Mouse (Mus musculus): ENCODE results near the gene Srp9. TPM values are rescaled to one million over a fixed set of nuclear protein-coding genes. Genes with fewer than 3 reads are reported as not detected.

The Srp9 gene
- polyA plus RNA-seq, 1 experiment from 2014 or later = 122 TPM

GRCm38 (mm10) chr1:182090298-182090677, 34.2 kb upstream of the Srp9 start:
- peak overlapping the region; percentile 22; the same call in 1 of the 2 replicates for H3K9ac ChIP-seq (ENCODE audit: low read depth, low read length)
- ATAC-seq (replicated peaks; ENCODE audit: insufficient number of reproducible peaks, low FRiP score, low TSS enrichment) = 0 out of 2 replicates have a peak, but pooled peaks have one; percentile 7
- H3K4me2 ChIP-seq = 0 out of 2 replicates have a peak overlapping the region, but pooled peaks have one; percentile 11

GRCm38 (mm10) chr1:182091261-182091660, 33.3 kb upstream of the Srp9 start:
- no peaks in the 10 kb centered on the region for H3K27me3 ChIP-seq (ENCODE audit: control insufficient read depth, insufficient read depth, low read length)
- peaks cover 65% of the 10 kb centered on the region for H3K4me1 ChIP-seq (ENCODE audit: control insufficient read depth, insufficient read depth, low read length)
- H3K36me3 ChIP-seq (ENCODE audit: control insufficient read depth, insufficient read depth, low read length) = no peaks in the 10 kb centered on the region
- no peak overlapping the region for H3K9ac ChIP-seq (ENCODE audit: low read depth, low read length)
- no peaks in the 10 kb centered on the region for H3K9me3 ChIP-seq (replicated peaks; ENCODE audit: control insufficient read depth, low read length)
- H3K4me2 ChIP-seq = no peak overlapping the region
- ATAC-seq (replicated peaks; ENCODE audit: insufficient number of reproducible peaks, low FRiP score, low TSS enrichment) = no peak
- 50% methylated on average over 7 of the region's 7 CpGs for WGBS (ENCODE audit: insufficient replicate concordance)
- no peak overlapping the region for H3K27ac ChIP-seq (ENCODE audit: low read depth, low read length)
- H3K4me3 ChIP-seq (ENCODE audit: low read depth, low read length) = no peak overlapping the region

More at GRCm38 (mm10) chr1:182090298-182090677, 34.2 kb upstream of the Srp9 start:
- Histone ChIP-seq H3K27me3 (ENCODE audit: control insufficient read depth, insufficient read depth, low read length) (no peaks in the 10 kb centered on the region), H3K27ac (ENCODE audit: low read depth, low read length) (peak overlapping the region; percentile 79), H3K4me3 (ENCODE audit: low read depth, low read length) (no peak overlapping the region), H3K4me1 (ENCODE audit: control insufficient read depth, insufficient read depth, low read length) (peaks cover 66% of the 10 kb centered on the region), H3K9me3 (replicated peaks; ENCODE audit: control insufficient read depth, low read length) (no peaks in the 10 kb centered on the region), H3K36me3 (ENCODE audit: control insufficient read depth, insufficient read depth, low read length) (no peaks in the 10 kb centered on the region)
- 11% methylated on average over 5 of the region's 5 CpGs for WGBS (ENCODE audit: insufficient replicate concordance)

GRCm38 (mm10) chr1:182091746-182092412, 32.7 kb upstream of the Srp9 start:
- Histone ChIP-seq H3K9ac (ENCODE audit: low read depth, low read length) (no peak overlapping the region), H3K9me3 (replicated peaks; ENCODE audit: control insufficient read depth, low read length) (no peaks in the 10 kb centered on the region), H3K4me3 (ENCODE audit: low read depth, low read length) (no peak overlapping the region), H3K4me1 (ENCODE audit: control insufficient read depth, insufficient read depth, low read length) (peaks cover 64% of the 10 kb centered on the region), H3K36me3 (ENCODE audit: control insufficient read depth, insufficient read depth, low read length) (no peaks in the 10 kb centered on the region), H3K4me2 (no peak overlapping the region), H3K27me3 (ENCODE audit: control insufficient read depth, insufficient read depth, low read length) (no peaks in the 10 kb centered on the region), H3K27ac (ENCODE audit: low read depth, low read length) (no peak overlapping the region)
- 77% methylated on average over 13 of the region's 13 CpGs for WGBS (ENCODE audit: insufficient replicate concordance)
- ATAC-seq (replicated peaks; ENCODE audit: insufficient number of reproducible peaks, low FRiP score, low TSS enrichment) = no peak

- Histone ChIP-seq H3K27me3 (ENCODE audit: control insufficient read depth, insufficient read depth, low read length) (no peaks in the 10 kb centered on the region), H3K27ac (ENCODE audit: low read depth, low read length) (no peak overlapping the region), H3K4me2 (no peak overlapping the region), H3K4me3 (ENCODE audit: low read depth, low read length) (no peak overlapping the region), H3K36me3 (ENCODE audit: control insufficient read depth, insufficient read depth, low read length) (no peaks in the 10 kb centered on the region), H3K9me3 (replicated peaks; ENCODE audit: control insufficient read depth, low read length) (no peaks in the 10 kb centered on the region), H3K4me1 (ENCODE audit: control insufficient read depth, insufficient read depth, low read length) (peaks cover 60% of the 10 kb centered on the region), H3K9ac (ENCODE audit: low read depth, low read length) (no peak overlapping the region)
- no peak for ATAC-seq (replicated peaks; ENCODE audit: insufficient number of reproducible peaks, low FRiP score, low TSS enrichment)
- WGBS (ENCODE audit: insufficient replicate concordance) = 76% methylated on average over 5 of the region's 5 CpGs
These were observed 32.1 kb upstream of the Srp9 start for GRCm38 (mm10) chr1:182092413-182092800.

- Histone ChIP-seq H3K4me2 (no peak overlapping the region), H3K27ac (ENCODE audit: low read depth, low read length) (no peak overlapping the region), H3K27me3 (ENCODE audit: control insufficient read depth, insufficient read depth, low read length) (no peaks in the 10 kb centered on the region), H3K4me1 (ENCODE audit: control insufficient read depth, insufficient read depth, low read length) (peaks cover 52% of the 10 kb centered on the region), H3K9ac (ENCODE audit: low read depth, low read length) (no peak overlapping the region), H3K9me3 (replicated peaks; ENCODE audit: control insufficient read depth, low read length) (no peaks in the 10 kb centered on the region), H3K36me3 (ENCODE audit: control insufficient read depth, insufficient read depth, low read length) (no peaks in the 10 kb centered on the region), H3K4me3 (ENCODE audit: low read depth, low read length) (no peak overlapping the region)
- no peak for ATAC-seq (replicated peaks; ENCODE audit: insufficient number of reproducible peaks, low FRiP score, low TSS enrichment)
- WGBS (ENCODE audit: insufficient replicate concordance) = 85% methylated on average over 5 of the region's 5 CpGs
These were observed 31.1 kb upstream of the Srp9 start for GRCm38 (mm10) chr1:182093407-182093806.

- H3K4me1 ChIP-seq (ENCODE audit: control insufficient read depth, insufficient read depth, low read length) = peaks cover 46% of the 10 kb centered on the region
- no peaks in the 10 kb centered on the region for H3K36me3 ChIP-seq (ENCODE audit: control insufficient read depth, insufficient read depth, low read length)
- H3K27ac ChIP-seq (ENCODE audit: low read depth, low read length) = no peak overlapping the region
- H3K4me2 ChIP-seq = peak overlapping the region; percentile 29
- ATAC-seq (replicated peaks; ENCODE audit: insufficient number of reproducible peaks, low FRiP score, low TSS enrichment) = no peak
- no peaks in the 10 kb centered on the region for H3K27me3 ChIP-seq (ENCODE audit: control insufficient read depth, insufficient read depth, low read length)
- H3K9me3 ChIP-seq (replicated peaks; ENCODE audit: control insufficient read depth, low read length) = no peaks in the 10 kb centered on the region
- H3K9ac ChIP-seq (ENCODE audit: low read depth, low read length) = no peak overlapping the region
- no peak overlapping the region for H3K4me3 ChIP-seq (ENCODE audit: low read depth, low read length)
- 41% methylated on average over 15 of the region's 15 CpGs for WGBS (ENCODE audit: insufficient replicate concordance)
These were observed 29.9 kb upstream of the Srp9 start for GRCm38 (mm10) chr1:182094473-182095136.

- peaks cover 39% of the 10 kb centered on the region for H3K4me1 ChIP-seq (ENCODE audit: control insufficient read depth, insufficient read depth, low read length)
- WGBS (ENCODE audit: insufficient replicate concordance) = 23% methylated on average over 10 of the region's 10 CpGs
- ATAC-seq (replicated peaks; ENCODE audit: insufficient number of reproducible peaks, low FRiP score, low TSS enrichment) = no peak
- H3K9me3 ChIP-seq (replicated peaks; ENCODE audit: control insufficient read depth, low read length) = no peaks in the 10 kb centered on the region
- no peak overlapping the region for H3K4me3 ChIP-seq (ENCODE audit: low read depth, low read length)
- peak overlapping the region; percentile 12; the same call in 1 of the 2 replicates for H3K27ac ChIP-seq (ENCODE audit: low read depth, low read length)
- H3K9ac ChIP-seq (ENCODE audit: low read depth, low read length) = no peak overlapping the region
- H3K36me3 ChIP-seq (ENCODE audit: control insufficient read depth, insufficient read depth, low read length) = no peaks in the 10 kb centered on the region
- H3K27me3 ChIP-seq (ENCODE audit: control insufficient read depth, insufficient read depth, low read length) = no peaks in the 10 kb centered on the region
- H3K4me2 ChIP-seq = peak overlapping the region; percentile 29
These were observed 29.2 kb upstream of the Srp9 start for GRCm38 (mm10) chr1:182095240-182095741.

- Histone ChIP-seq H3K9me3 (replicated peaks; ENCODE audit: control insufficient read depth, low read length) (no peaks in the 10 kb centered on the region), H3K4me1 (ENCODE audit: control insufficient read depth, insufficient read depth, low read length) (peaks cover 27% of the 10 kb centered on the region), H3K27ac (ENCODE audit: low read depth, low read length) (no peak overlapping the region), H3K9ac (ENCODE audit: low read depth, low read length) (no peak overlapping the region; the same call in 1 of the 2 replicates), H3K27me3 (ENCODE audit: control insufficient read depth, insufficient read depth, low read length) (no peaks in the 10 kb centered on the region), H3K4me2 (no peak overlapping the region), H3K4me3 (ENCODE audit: low read depth, low read length) (no peak overlapping the region), H3K36me3 (ENCODE audit: control insufficient read depth, insufficient read depth, low read length) (no peaks in the 10 kb centered on the region)
- no peak for ATAC-seq (replicated peaks; ENCODE audit: insufficient number of reproducible peaks, low FRiP score, low TSS enrichment)
- WGBS (ENCODE audit: insufficient replicate concordance) = 75% methylated on average over 5 of the region's 5 CpGs
These were observed 27.8 kb upstream of the Srp9 start for GRCm38 (mm10) chr1:182096707-182097106.

Data from heart, embryonic 11.5 days (tissue).